Mouse (Mus musculus): ENCODE results near the gene Agr2.

GRCm38 (mm10) chr12:36050276-36050675, 57.6 kb downstream of the Agr2 start:
- no peak for TF ChIP-seq POLR2A (IDR thresholded peaks at IDR 0.05; ENCODE audit: borderline replicate concordance, control insufficient read depth, low read depth, low read length)
- TF ChIP-seq CTCF (IDR thresholded peaks at IDR 0.05; ENCODE audit: control insufficient read depth, insufficient read depth, low read length) = no peak

Data from bone marrow, adult 2 months (tissue).